Mouse (Mus musculus) testis, adult 2 months (tissue): ENCODE data around the gene Fasn. TPM values are rescaled to one million over a fixed set of nuclear protein-coding genes. Genes with fewer than 3 reads are reported as not detected.

ENCODE experiments used
- H3K27ac ChIP-seq: fragments of 200-500 bp; 2 replicates; pipeline ENCODE4 v1.5.1; 2012; ENCODE audit warnings: low read depth, low read length; ENCODE audit not compliant: control insufficient read depth, insufficient read depth
- H3K27me3 ChIP-seq: fragments of 200-500 bp; 2 replicates; pipeline ENCODE4 v1.6.1; 2012; ENCODE audit warnings: mild to moderate bottlenecking, low read length, moderate library complexity; ENCODE audit not compliant: control insufficient read depth, insufficient read depth
- H3K36me3 ChIP-seq: fragments of 200-500 bp; 2 replicates; pipeline ENCODE4 v1.6.1; 2012; ENCODE audit warnings: mild to moderate bottlenecking, low read length; ENCODE audit not compliant: control insufficient read depth, insufficient read depth
- H3K4me1 ChIP-seq: fragments of 200-500 bp; 2 replicates; pipeline ENCODE4 v1.6.1; 2012; ENCODE audit warnings: low read length; ENCODE audit not compliant: control insufficient read depth, insufficient read depth
- H3K4me3 ChIP-seq: fragments of 200-500 bp; 2 replicates; pipeline ENCODE4 v1.5.1; 2012; ENCODE audit warnings: low read depth, mild to moderate bottlenecking, low read length, moderate library complexity, mixed read lengths; ENCODE audit not compliant: control insufficient read depth
- CTCF ChIP-seq: fragments of 200-500 bp; IDR thresholded peaks from 2 replicates; pipeline ENCODE4 v1.5.1; 2012; ENCODE audit warnings: low read depth, mild to moderate bottlenecking, inconsistent platforms, low read length, moderate library complexity; ENCODE audit not compliant: control insufficient read depth, insufficient read depth, insufficient replicate concordance
- POLR2A ChIP-seq: fragments of 200-500 bp; IDR thresholded peaks from 2 replicates; pipeline ENCODE4 v1.6.1; 2012; ENCODE audit warnings: low read depth, mild to moderate bottlenecking, inconsistent platforms, low read length, moderate library complexity; ENCODE audit not compliant: control insufficient read depth
- polyA plus RNA-seq: library from polyadenylated mRNA; depleted of rRNA; stranded (reverse); fragments of >200 nt; gene quantifications from 2 replicates; pipeline ENCODE4 v1.2.3, GENCODE M21; 2012

The Fasn gene
- polyA plus RNA-seq, 1 experiment: 72.1 TPM

GRCm38 (mm10) chr11:120853158-120853557 is 28.8 kb upstream of the Fasn start:
- H3K27ac ChIP-seq: no peak overlapping the region

GRCm38 (mm10) chr11:120852083-120852935 is 28.0 kb upstream of the Fasn start:
- no peaks in the 10 kb centered on the region for H3K36me3 ChIP-seq
- no peak overlapping the region for H3K27ac ChIP-seq
- no peaks in the 10 kb centered on the region for H3K27me3 ChIP-seq
- no peak for TF ChIP-seq CTCF
- TF ChIP-seq POLR2A: no peak
- H3K4me3 ChIP-seq: no peak overlapping the region
- H3K4me1 ChIP-seq: no peaks in the 10 kb centered on the region

More at GRCm38 (mm10) chr11:120853158-120853557, 28.8 kb upstream of the Fasn start:
- Histone ChIP-seq H3K36me3 (no peaks in the 10 kb centered on the region), H3K4me3 (no peak overlapping the region), H3K27me3 (no peaks in the 10 kb centered on the region), H3K4me1 (no peaks in the 10 kb centered on the region)
- TF ChIP-seq CTCF (no peak), POLR2A (no peak)

- Histone ChIP-seq H3K27ac (no peak overlapping the region; the same call in 1 of the 2 replicates), H3K4me3 (no peak overlapping the region), H3K36me3 (no peaks in the 10 kb centered on the region), H3K4me1 (no peaks in the 10 kb centered on the region), H3K27me3 (no peaks in the 10 kb centered on the region)
- TF ChIP-seq POLR2A: no peak
- no peak for TF ChIP-seq CTCF
These were observed 27.2 kb upstream of the Fasn start for GRCm38 (mm10) chr11:120851582-120851981.

GRCm38 (mm10) chr11:120851132-120851531 is 26.8 kb upstream of the Fasn start:
- H3K27ac ChIP-seq: no peak overlapping the region; the same call in 1 of the 2 replicates
- H3K4me1 ChIP-seq: no peaks in the 10 kb centered on the region
- no peaks in the 10 kb centered on the region for H3K36me3 ChIP-seq
- H3K27me3 ChIP-seq: no peaks in the 10 kb centered on the region
- no peak for TF ChIP-seq CTCF
- TF ChIP-seq POLR2A: no peak
- no peak overlapping the region for H3K4me3 ChIP-seq

- Histone ChIP-seq H3K4me1 (no peaks in the 10 kb centered on the region), H3K4me3 (no peak overlapping the region), H3K27me3 (no peaks in the 10 kb centered on the region), H3K36me3 (no peaks in the 10 kb centered on the region), H3K27ac (no peak overlapping the region)
- TF ChIP-seq POLR2A: no peak
These were observed 26.1 kb upstream of the Fasn start for GRCm38 (mm10) chr11:120850331-120851030.

GRCm38 (mm10) chr11:120846725-120847475 is 22.6 kb upstream of the Fasn start:
- Histone ChIP-seq H3K27me3 (no peaks in the 10 kb centered on the region), H3K4me1 (no peaks in the 10 kb centered on the region), H3K36me3 (no peaks in the 10 kb centered on the region), H3K4me3 (no peak overlapping the region), H3K27ac (no peak overlapping the region)
- TF ChIP-seq POLR2A (no peak), CTCF (no peak)

GRCm38 (mm10) chr11:120844329-120844728 is 20.0 kb upstream of the Fasn start:
- H3K27ac ChIP-seq: no peak overlapping the region
- no peaks in the 10 kb centered on the region for H3K27me3 ChIP-seq
- no peak overlapping the region for H3K4me3 ChIP-seq
- no peaks in the 10 kb centered on the region for H3K4me1 ChIP-seq
- TF ChIP-seq POLR2A (no peak), CTCF (no peak)
- no peaks in the 10 kb centered on the region for H3K36me3 ChIP-seq
